Mouse (Mus musculus): ENCODE results near the gene Dctn1.

Dctn1 gene

GRCm38 (mm10) chr6:83165607-83166242 lies at the start of gene Dctn1:
TSS of gene Dctn1 (plus strand) at chr6:83165920.
- DNase-seq, result peak; percentile 96

DNA sequence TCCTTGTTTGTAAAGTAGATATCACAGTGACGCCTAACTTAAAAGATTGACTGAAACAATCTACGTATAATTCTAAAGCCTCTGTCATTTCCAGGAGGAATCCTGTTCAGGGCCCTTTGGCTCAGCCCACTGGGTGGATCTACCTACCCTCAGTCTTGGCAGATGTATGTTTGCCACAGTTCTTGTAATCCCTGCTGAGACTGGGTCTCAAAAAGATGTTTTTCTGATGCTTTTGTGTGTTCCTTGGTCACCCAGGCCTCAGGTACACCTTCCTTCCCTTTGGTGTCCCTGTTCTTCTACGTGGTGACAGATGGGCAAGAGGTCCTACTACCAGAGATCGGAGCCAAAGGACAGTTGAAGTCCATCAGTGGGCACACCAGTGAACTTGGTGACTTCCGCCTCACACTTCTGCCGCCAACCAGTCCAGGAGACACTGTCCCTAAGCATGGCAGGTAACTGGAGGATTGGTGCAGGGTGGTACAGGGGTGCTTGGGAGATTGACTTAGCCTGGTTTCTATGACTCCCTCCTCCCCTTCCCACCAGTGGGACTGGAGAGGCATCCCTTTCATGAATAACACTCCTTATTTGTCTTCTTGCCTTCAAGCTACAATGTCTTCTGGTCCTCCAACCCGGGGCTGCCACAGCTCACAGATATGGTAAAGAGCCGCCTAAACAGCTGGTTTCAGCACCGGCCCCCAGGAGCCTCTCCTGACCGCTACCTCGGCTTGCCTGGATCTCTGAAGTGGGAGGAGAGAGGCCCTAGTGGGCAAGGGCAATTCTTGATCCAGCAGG lies 49.2 kb upstream of the Dctn1 start:
- DNase-seq, result no peak

- no peak for DNase-seq
Measured at GRCm38 (mm10) chr6:83117165-83117438, 48.6 kb upstream of the Dctn1 start.

DNA sequence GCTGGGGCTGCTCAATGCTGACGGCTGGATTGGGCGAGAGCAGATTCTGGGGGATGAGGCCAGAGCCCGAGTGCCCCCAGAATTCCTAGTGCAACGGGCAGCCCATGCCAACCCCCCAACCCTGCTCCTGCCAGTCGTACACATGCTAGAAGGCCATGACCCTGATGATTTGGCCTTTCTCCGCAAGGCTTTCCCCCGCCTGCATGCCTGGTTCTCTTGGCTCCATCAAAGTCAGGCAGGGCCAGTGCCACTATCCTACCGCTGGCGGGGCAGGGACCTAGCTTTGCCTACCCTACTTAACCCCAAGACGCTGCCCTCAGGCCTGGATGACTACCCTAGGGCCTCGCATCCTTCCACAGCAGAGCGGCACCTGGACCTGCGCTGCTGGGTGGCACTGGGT lies 48.1 kb upstream of the Dctn1 start:
- DNase-seq, result no peak

- DNase-seq, result no peak
Measured at GRCm38 (mm10) chr6:83118369-83118768, 47.4 kb upstream of the Dctn1 start.

DNA sequence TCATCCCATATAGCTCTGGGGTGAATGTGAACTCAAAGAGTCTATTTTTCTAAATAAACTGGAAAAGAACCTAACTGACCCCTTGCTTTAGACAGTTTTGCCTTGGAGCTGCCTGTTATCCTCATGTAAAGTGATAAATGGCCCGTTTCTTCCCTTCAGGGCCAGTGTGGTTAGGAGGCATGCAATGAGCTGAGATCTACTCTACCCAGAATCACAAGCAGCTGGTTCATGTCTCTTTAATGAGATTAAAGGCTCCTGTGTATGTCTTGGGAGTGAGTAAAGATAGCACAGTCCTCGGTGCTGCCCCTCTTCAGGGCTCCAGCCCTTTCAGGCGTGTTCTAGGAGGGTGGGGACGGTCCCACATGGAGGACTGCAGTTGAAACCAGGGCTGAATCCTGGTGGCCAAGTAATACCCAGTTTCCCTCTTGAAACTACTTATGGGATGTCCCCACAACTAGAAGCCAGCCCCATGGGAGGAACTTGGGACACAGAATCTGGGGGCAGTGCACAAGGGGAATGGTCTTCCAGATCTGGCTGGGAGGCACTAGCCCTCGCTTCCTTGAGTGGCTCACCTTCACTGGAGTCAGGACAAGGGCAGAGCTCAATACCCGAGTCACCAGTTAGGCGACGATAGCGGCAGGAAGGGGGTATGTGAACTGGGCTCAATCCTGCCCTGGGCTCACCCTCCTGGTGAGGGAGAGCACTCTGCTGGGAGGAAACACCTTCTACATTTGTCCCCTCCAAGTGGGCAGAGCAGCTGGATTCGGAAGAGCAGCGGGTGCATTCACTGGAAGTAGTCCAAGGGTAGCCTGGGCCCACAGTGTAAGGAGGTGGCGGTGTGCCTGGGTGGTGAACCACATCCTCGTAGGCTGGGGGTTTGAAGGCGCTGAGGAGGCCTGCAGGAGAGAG lies 46.6 kb upstream of the Dctn1 start:
- no peak for DNase-seq

DNA sequence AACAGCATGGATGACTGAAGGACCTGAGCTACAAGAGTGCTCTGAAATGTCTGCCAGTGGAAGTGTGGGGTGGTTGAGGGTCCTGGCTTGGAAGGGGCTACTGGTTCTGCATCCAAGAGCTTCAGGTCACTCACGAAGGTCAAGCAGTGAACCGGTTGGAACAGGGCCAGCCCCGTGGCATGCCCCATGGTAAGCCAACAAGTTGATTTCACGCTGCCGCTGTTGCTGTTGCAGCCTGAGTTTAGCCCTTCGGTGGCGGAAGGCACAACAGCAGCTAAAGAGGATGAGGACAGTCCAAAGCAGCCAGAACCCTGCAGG lies 46.0 kb upstream of the Dctn1 start:
- DNase-seq, result peak; percentile 55

GRCm38 (mm10) chr6:83120930-83121862 lies 44.5 kb upstream of the Dctn1 start, which contains the start of gene Wbp1:
TSS of gene Wbp1 (minus strand) at chr6:83121559.
- DNase-seq, result peak; percentile 99

DNA sequence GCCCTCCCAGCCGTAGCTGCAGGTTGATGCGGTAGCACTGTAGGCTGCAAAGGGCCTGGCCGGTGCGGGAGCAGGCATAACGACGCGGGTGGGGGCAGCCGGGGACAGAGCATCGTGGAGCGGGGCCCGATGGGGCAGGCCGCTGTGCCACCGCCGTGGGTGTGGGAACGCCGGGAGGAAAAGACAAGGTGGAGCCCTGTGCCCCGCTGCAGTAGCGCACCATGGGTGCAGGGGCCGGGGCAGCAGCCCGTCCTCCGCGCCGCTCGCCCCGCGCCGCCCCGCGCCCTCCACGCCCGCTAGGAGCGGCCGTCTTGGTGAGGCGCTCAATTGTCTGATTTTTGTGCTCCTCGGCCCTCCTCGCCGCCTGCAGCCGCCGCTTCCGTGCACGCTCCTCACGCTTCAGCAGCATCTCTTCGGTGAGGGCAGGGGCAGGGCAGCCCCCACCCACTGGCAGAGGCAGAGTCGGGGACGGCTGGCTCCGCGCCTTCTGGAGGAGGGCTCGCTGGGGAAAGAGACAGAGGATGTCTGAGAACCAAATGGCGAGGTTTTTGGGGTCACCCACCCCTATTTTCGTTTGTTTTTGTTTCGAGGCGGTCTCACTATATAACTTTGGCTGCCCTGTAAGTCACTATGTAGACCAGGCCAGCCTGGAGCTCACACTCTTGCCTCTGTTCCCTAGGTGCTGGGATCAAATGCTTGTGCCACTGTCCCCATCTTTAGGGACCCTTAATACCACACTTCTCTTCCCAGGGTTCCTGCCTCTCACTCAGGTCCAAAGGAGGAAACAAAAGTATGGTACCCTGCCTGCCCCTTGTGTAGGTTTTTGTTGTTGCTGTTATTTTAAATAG lies 43.6 kb upstream of the Dctn1 start:
- DNase-seq, result no peak

GRCm38 (mm10) chr6:83122961-83123360 lies 42.8 kb upstream of the Dctn1 start:
- DNase-seq, result no peak

DNA sequence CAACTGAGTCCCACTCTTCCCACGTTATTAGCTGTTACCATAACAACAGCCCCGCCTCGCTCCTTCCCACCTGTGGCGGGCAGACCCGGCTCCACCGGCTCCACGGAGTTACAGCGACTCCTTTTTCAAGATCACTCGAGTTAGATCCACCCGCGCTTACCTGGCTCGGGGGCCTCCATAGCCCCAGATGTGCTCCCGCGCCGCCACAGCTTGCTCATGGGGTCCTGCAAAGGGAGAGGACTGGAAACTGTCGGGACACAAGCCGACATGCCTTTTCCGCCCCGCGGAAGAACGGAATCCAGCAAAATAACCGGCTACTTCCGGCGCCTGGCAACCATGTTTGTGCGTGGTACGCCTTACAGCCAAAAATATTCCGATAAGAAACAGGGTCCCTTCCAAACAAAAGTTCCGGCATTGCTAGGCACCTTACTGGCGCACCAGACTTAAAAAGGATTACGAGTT lies 40.8 kb upstream of the Dctn1 start:
- peak; percentile 95 for DNase-seq

DNA sequence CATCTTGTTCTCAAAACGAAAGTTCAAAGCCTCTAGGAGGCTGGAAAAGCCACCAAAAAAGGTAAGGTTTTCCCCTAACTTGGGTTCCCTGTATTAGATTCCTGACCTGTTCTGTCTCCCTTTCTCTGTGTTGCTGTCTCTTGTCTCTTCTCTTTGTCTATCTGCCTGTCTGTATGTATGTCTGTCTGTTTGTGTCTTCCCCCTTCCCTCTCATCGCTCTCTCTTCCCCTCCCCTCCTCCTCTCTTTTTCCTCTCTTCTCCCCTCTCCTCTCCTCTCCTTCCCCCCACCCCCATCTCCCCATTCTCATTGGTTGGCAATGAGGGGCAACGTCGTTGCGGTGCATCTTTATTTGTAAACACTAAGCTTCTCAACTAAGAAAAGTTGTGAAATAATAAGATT lies 40.4 kb upstream of the Dctn1 start, which contains the start of gene Ino80b:
TSS of gene Ino80b (minus strand) at position 101 of the 400 bp plus-strand sequence.
- no peak for DNase-seq

DNA sequence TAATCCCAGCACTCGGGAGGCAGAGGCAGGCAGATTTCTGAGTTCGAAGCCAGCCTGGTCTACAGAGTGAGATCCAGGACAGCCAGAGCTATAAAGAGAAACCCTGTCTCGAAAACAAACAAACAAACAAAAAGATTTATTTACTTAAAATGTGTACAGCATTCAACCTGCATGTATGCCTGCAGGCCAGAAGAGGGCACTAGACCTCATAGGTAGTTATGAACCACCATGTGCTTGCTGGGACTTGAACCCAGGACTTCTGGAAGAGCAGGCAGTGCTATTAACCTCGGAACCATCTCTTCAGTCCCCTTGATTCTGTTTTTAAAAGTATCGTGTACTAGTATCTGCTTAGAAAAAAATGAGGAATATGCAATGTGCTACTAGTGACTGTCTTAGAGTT lies 38.3 kb upstream of the Dctn1 start:
- DNase-seq, result no peak

DNA sequence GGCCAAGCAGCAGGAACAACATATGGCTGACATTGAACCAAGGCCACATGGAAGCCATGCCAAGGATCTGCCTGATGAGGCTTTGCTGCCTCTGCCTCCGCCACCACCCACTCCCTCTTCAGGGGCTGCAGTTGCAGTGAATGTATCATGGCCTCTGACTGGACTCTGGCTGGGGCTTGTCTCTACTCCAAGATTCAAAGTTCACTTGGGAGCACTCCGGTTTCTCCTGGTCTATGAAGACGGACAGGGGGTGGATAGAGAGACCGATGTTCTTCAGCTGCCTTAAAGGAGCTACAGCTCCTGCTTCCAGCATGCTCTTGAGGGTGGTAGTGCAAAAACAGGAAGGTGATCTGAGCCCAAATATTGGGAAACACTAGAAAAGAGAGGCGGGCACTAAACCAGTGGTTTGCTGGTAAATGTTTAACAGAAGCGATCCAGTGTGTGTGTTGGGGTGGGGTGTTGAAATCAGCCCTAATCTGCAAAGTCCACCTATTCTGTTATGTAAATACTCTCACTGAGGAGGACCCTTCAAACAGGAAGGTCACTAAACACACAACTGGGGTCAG lies 34.2 kb upstream of the Dctn1 start:
- DNase-seq, result peak; percentile 92

- peak; percentile 54 for DNase-seq
Measured at GRCm38 (mm10) chr6:83132176-83132919, 33.4 kb upstream of the Dctn1 start.

- DNase-seq, result peak; percentile 80
Measured at GRCm38 (mm10) chr6:83134226-83134625, 31.5 kb upstream of the Dctn1 start.

DNA sequence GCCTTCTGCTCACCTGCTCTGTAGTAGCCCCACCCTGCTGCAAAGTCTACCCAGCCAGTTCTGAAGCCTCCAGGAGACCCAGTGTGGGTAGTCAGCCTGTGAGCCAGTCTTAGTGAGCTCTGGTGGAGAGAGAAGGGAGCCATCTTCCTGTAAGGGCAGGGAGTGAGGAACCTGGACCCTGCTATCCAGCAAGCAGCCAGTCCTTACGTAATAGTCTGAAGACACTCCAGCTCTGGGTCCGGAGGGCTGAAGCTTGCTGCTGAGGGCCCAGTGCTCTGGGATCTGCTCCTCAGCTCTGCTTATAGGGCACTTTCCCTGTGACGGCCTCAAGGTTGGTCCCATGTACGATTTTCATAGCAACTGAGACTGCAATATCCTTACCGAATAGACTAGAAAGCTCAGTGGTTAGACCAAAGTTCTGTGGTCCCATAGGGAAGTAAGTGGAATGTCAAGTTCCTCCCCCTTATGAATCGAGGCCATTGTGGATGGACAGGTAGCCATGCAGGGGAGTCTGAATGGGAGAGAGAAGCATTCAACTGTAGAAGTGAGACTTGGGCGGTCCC lies 30.7 kb upstream of the Dctn1 start, which contains the start of gene Rtkn:
TSS of gene Rtkn (plus strand) at position 513 of the 563 bp plus-strand sequence.
- peak; percentile 86 for DNase-seq

- DNase-seq, result peak; percentile 78
Measured at GRCm38 (mm10) chr6:83135571-83136161, 30.1 kb upstream of the Dctn1 start.

DNA sequence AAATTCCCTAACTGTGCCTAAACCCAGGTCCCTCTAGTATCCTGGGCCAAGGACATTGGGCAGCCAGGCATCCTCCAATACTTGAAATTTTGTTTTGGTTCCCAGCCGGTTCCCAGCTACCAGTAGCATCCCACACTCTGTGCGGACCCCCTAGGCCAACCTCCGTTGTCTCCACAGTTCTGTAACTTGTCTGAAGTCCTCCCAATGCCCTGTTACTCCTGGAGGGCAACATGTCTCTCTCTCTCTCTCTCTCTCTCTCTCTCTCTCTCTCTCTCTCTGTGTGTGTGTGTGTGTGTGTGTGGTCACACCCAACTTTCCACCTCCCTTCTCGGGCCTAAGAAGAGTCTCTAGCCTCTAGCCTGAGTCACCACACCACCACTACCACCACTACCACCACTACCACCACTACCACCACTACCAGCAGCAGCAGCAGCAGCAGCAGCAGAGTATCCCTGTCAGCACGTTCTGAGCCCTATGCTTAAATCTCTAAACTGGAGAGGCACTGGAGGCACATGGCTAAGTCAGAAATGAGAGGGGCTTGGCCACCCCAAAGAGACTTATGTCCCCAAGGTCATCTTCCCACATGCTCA lies 29.3 kb upstream of the Dctn1 start:
- no peak for DNase-seq

All from kidney, adult 9 months (tissue).